Mouse (Mus musculus) ES-Bruce4 (cell line): ENCODE data around the gene Tvp23b.

Source experiments
- CTCF ChIP-seq: IDR thresholded peaks from one replicate; pipeline ENCODE4 v1.8.1; 2011; ENCODE audit warnings: low read depth, low read length
- POLR2A ChIP-seq: IDR thresholded peaks from one replicate; pipeline ENCODE4 v1.8.1; 2011; ENCODE audit warnings: low read length; ENCODE audit not compliant: insufficient read depth

- TF ChIP-seq POLR2A: no peak
- TF ChIP-seq CTCF: no peak
Observed at GRCm38 (mm10) chr11:62943538-62943937, 64.3 kb downstream of the Tvp23b start.
